Mouse (Mus musculus) intestine, embryonic 15.5 days (tissue): ENCODE data around the gene Adgrl3. TPM values are rescaled to one million over a fixed set of nuclear protein-coding genes. Genes with fewer than 3 reads are reported as not detected.

ENCODE experiments used
- ATAC-seq: fragments of 200-750 bp; cut with Nextera tagmentation; 2 replicates; pipeline ENCODE4 v1.8.0; 2017; ENCODE audit warnings: moderate TSS enrichment, moderate library complexity
- H3K27ac ChIP-seq: fragments of 300-500 bp; sonication (generic); 2 replicates; pipeline ENCODE4 v1.5.1; 2015; ENCODE audit warnings: mild to moderate bottlenecking, inconsistent platforms
- H3K27me3 ChIP-seq: fragments of 300-500 bp; sonication (generic); replicated peaks from 2 replicates; pipeline ENCODE4 v1.6.1; 2015; ENCODE audit warnings: inconsistent platforms
- H3K36me3 ChIP-seq: fragments of 300-500 bp; sonication (generic); 2 replicates; pipeline ENCODE4 v1.6.1; 2015; ENCODE audit warnings: inconsistent platforms
- H3K4me1 ChIP-seq: fragments of 300-500 bp; sonication (generic); replicated peaks from 2 replicates; pipeline ENCODE4 v1.6.1; 2015; ENCODE audit warnings: inconsistent platforms
- H3K4me2 ChIP-seq: fragments of 300-500 bp; sonication (generic); replicated peaks from 2 replicates; pipeline ENCODE4 v1.6.1; 2015; ENCODE audit warnings: mild to moderate bottlenecking, inconsistent platforms
- H3K4me3 ChIP-seq: fragments of 300-500 bp; sonication (generic); replicated peaks from 2 replicates; pipeline ENCODE4 v1.5.1; 2015; ENCODE audit warnings: inconsistent platforms
- H3K9ac ChIP-seq: fragments of 300-500 bp; sonication (generic); 2 replicates; pipeline ENCODE4 v1.6.1; 2015; ENCODE audit warnings: inconsistent platforms
- H3K9me3 ChIP-seq: fragments of 300-500 bp; sonication (generic); 2 replicates; pipeline ENCODE4 v1.6.1; 2016; ENCODE audit warnings: inconsistent platforms
- WGBS: fragments of 180-500 bp; shearing (Covaris S2); methylation state at CpG from one replicate; pipeline ENCODE4 v1.1.7; 2015; 5-methylcytosine and 5-hydroxymethylcytosine counted together
- polyA plus RNA-seq: library from polyadenylated mRNA; unstranded; fragments of >200 nt; fragmentation: Nextera tagmentation; extraction: Ambion mirVana; gene quantifications from 2 replicates; pipeline ENCODE4 v1.2.1, GENCODE M21; 2015

Gene Adgrl3
- polyA plus RNA-seq, 1 experiment from 2014 or later = 10.9 TPM

- Histone ChIP-seq H3K4me1 (no peaks in the 10 kb centered on the region), H3K4me2 (no peak overlapping the region), H3K4me3 (no peak overlapping the region), H3K27me3 (no peaks in the 10 kb centered on the region), H3K36me3 (no peaks in the 10 kb centered on the region), H3K27ac (no peak overlapping the region), H3K9me3 (no peaks in the 10 kb centered on the region), H3K9ac (no peak overlapping the region)
- WGBS = 69% methylated on average over 2 of the region's 2 CpGs
- no peak for ATAC-seq
These were observed 339.6 kb downstream of the Adgrl3 start for GRCm38 (mm10) chr5:81359560-81359959.

GRCm38 (mm10) chr5:81364198-81364643 lies 344.3 kb downstream of the Adgrl3 start:
- no peak for ATAC-seq
- no peak overlapping the region for H3K4me3 ChIP-seq
- H3K4me1 ChIP-seq = no peaks in the 10 kb centered on the region
- H3K27ac ChIP-seq = no peak overlapping the region
- WGBS = 84% methylated on average over 8 of the region's 8 CpGs
- no peaks in the 10 kb centered on the region for H3K27me3 ChIP-seq
- no peak overlapping the region for H3K4me2 ChIP-seq
- H3K36me3 ChIP-seq = no peaks in the 10 kb centered on the region
- no peak overlapping the region for H3K9ac ChIP-seq
- no peaks in the 10 kb centered on the region for H3K9me3 ChIP-seq

GRCm38 (mm10) chr5:81365250-81365649 lies 345.3 kb downstream of the Adgrl3 start:
- no peaks in the 10 kb centered on the region for H3K36me3 ChIP-seq
- no peak for ATAC-seq
- no peak overlapping the region for H3K4me2 ChIP-seq
- no peak overlapping the region for H3K4me3 ChIP-seq
- WGBS = 71% methylated on average over 2 of the region's 2 CpGs
- H3K27me3 ChIP-seq = no peaks in the 10 kb centered on the region
- H3K4me1 ChIP-seq = no peaks in the 10 kb centered on the region
- no peak overlapping the region for H3K27ac ChIP-seq
- H3K9me3 ChIP-seq = no peaks in the 10 kb centered on the region
- no peak overlapping the region for H3K9ac ChIP-seq

GRCm38 (mm10) chr5:81370126-81370850 lies 350.4 kb downstream of the Adgrl3 start:
- Histone ChIP-seq H3K9ac (no peak overlapping the region), H3K36me3 (no peaks in the 10 kb centered on the region), H3K4me1 (no peaks in the 10 kb centered on the region), H3K4me3 (no peak overlapping the region), H3K4me2 (no peak overlapping the region), H3K27ac (no peak overlapping the region), H3K9me3 (no peaks in the 10 kb centered on the region), H3K27me3 (no peaks in the 10 kb centered on the region)
- WGBS = 61% methylated on average over 10 of the region's 10 CpGs
- no peak for ATAC-seq

GRCm38 (mm10) chr5:81375992-81376391 lies 356.1 kb downstream of the Adgrl3 start:
- Histone ChIP-seq H3K4me2 (no peak overlapping the region), H3K9ac (no peak overlapping the region), H3K9me3 (no peaks in the 10 kb centered on the region), H3K36me3 (no peaks in the 10 kb centered on the region), H3K4me3 (no peak overlapping the region), H3K27me3 (no peaks in the 10 kb centered on the region), H3K27ac (no peak overlapping the region), H3K4me1 (no peaks in the 10 kb centered on the region)
- no peak for ATAC-seq
- WGBS = 82% methylated on average over 7 of the region's 7 CpGs

GRCm38 (mm10) chr5:81405582-81406143 lies 385.7 kb downstream of the Adgrl3 start:
- no peaks in the 10 kb centered on the region for H3K27me3 ChIP-seq
- 81% methylated on average over 1 of the region's 1 CpGs for WGBS
- no peaks in the 10 kb centered on the region for H3K36me3 ChIP-seq
- no peak overlapping the region for H3K4me2 ChIP-seq
- H3K9ac ChIP-seq = no peak overlapping the region
- ATAC-seq = no peak
- no peak overlapping the region for H3K4me3 ChIP-seq
- no peaks in the 10 kb centered on the region for H3K9me3 ChIP-seq
- no peak overlapping the region for H3K27ac ChIP-seq
- no peaks in the 10 kb centered on the region for H3K4me1 ChIP-seq

GRCm38 (mm10) chr5:81417326-81417725 lies 397.4 kb downstream of the Adgrl3 start:
- Histone ChIP-seq H3K4me3 (no peak overlapping the region), H3K4me2 (no peak overlapping the region), H3K9ac (no peak overlapping the region), H3K27ac (no peak overlapping the region), H3K9me3 (no peaks in the 10 kb centered on the region), H3K4me1 (no peaks in the 10 kb centered on the region), H3K36me3 (no peaks in the 10 kb centered on the region), H3K27me3 (no peaks in the 10 kb centered on the region)
- ATAC-seq = no peak
- 55% methylated on average over 3 of the region's 3 CpGs for WGBS

- H3K27ac ChIP-seq = no peak overlapping the region
- no peaks in the 10 kb centered on the region for H3K36me3 ChIP-seq
- H3K9ac ChIP-seq = no peak overlapping the region
- H3K9me3 ChIP-seq = no peaks in the 10 kb centered on the region
- H3K27me3 ChIP-seq = no peaks in the 10 kb centered on the region
- H3K4me1 ChIP-seq = no peaks in the 10 kb centered on the region
- ATAC-seq = peak; percentile 83
- 57% methylated on average over 5 of the region's 5 CpGs for WGBS
- H3K4me2 ChIP-seq = no peak overlapping the region
- no peak overlapping the region for H3K4me3 ChIP-seq
These were observed 407.5 kb downstream of the Adgrl3 start for GRCm38 (mm10) chr5:81427393-81427792.

- no peaks in the 10 kb centered on the region for H3K36me3 ChIP-seq
- H3K4me3 ChIP-seq = no peak overlapping the region
- H3K4me1 ChIP-seq = no peaks in the 10 kb centered on the region
- no peaks in the 10 kb centered on the region for H3K27me3 ChIP-seq
- no peak overlapping the region for H3K4me2 ChIP-seq
- H3K9ac ChIP-seq = no peak overlapping the region
- 79% methylated on average over 3 of the region's 3 CpGs for WGBS
- ATAC-seq = peak; percentile 92
- H3K9me3 ChIP-seq = no peaks in the 10 kb centered on the region
- H3K27ac ChIP-seq = no peak overlapping the region
These were observed 416.4 kb downstream of the Adgrl3 start for GRCm38 (mm10) chr5:81436375-81436774.

GRCm38 (mm10) chr5:81442150-81442549 lies 422.2 kb downstream of the Adgrl3 start:
- Histone ChIP-seq H3K27me3 (no peaks in the 10 kb centered on the region), H3K4me3 (no peak overlapping the region), H3K4me2 (no peak overlapping the region), H3K9ac (no peak overlapping the region), H3K27ac (no peak overlapping the region), H3K36me3 (no peaks in the 10 kb centered on the region), H3K4me1 (no peaks in the 10 kb centered on the region), H3K9me3 (no peaks in the 10 kb centered on the region)
- no peak for ATAC-seq
- WGBS = 76% methylated on average over 5 of the region's 5 CpGs

GRCm38 (mm10) chr5:81465971-81466370 lies 446.0 kb downstream of the Adgrl3 start:
- Histone ChIP-seq H3K27me3 (no peaks in the 10 kb centered on the region), H3K27ac (no peak overlapping the region), H3K9ac (no peak overlapping the region), H3K4me1 (no peaks in the 10 kb centered on the region), H3K36me3 (no peaks in the 10 kb centered on the region), H3K9me3 (no peaks in the 10 kb centered on the region), H3K4me2 (no peak overlapping the region), H3K4me3 (no peak overlapping the region)
- 49% methylated on average over 4 of the region's 4 CpGs for WGBS
- ATAC-seq = no peak

- ATAC-seq = peak; percentile 32; the same call in 1 of the 2 replicates
- H3K27ac ChIP-seq = no peak overlapping the region
These were observed 454.7 kb downstream of the Adgrl3 start for GRCm38 (mm10) chr5:81474681-81475080.

GRCm38 (mm10) chr5:81475406-81475805 lies 455.5 kb downstream of the Adgrl3 start:
- 0 out of 2 replicates have a peak, but pooled peaks have one; percentile 13 for ATAC-seq
- no peaks in the 10 kb centered on the region for H3K4me1 ChIP-seq
- no peaks in the 10 kb centered on the region for H3K27me3 ChIP-seq
- H3K36me3 ChIP-seq = no peaks in the 10 kb centered on the region
- H3K4me3 ChIP-seq = no peak overlapping the region
- no peak overlapping the region for H3K9ac ChIP-seq
- H3K9me3 ChIP-seq = no peaks in the 10 kb centered on the region
- no peak overlapping the region for H3K27ac ChIP-seq
- 85% methylated on average over 3 of the region's 3 CpGs for WGBS
- no peak overlapping the region for H3K4me2 ChIP-seq

More at GRCm38 (mm10) chr5:81474681-81475080, 454.7 kb downstream of the Adgrl3 start:
- Histone ChIP-seq H3K4me3 (no peak overlapping the region), H3K4me1 (no peaks in the 10 kb centered on the region), H3K36me3 (no peaks in the 10 kb centered on the region), H3K9me3 (no peaks in the 10 kb centered on the region), H3K4me2 (no peak overlapping the region), H3K9ac (no peak overlapping the region), H3K27me3 (no peaks in the 10 kb centered on the region)
- 83% methylated on average over 2 of the region's 2 CpGs for WGBS
